Mouse (Mus musculus) ES-E14 (cell line): ENCODE measurements around the gene Znhit6. TPM values are rescaled to one million over a fixed set of nuclear protein-coding genes. Genes with fewer than 3 reads are reported as not detected.

Experiments
- DNase-seq: peaks from one replicate; pipeline ENCODE4 v3.0.0-alpha.2; 2013; ENCODE audit warnings: low read depth, low spot score
- H3K27ac ChIP-seq: 2 replicates; pipeline ENCODE4 v1.5.1; 2012; ENCODE audit warnings: low read depth, mild to moderate bottlenecking, low read length, moderate library complexity, mixed read lengths; ENCODE audit not compliant: poor library complexity, insufficient read depth, severe bottlenecking
- H3K36me3 ChIP-seq: 2 replicates; pipeline ENCODE4 v1.6.1; 2012; ENCODE audit warnings: mild to moderate bottlenecking, low read length, moderate library complexity, mixed read lengths; ENCODE audit not compliant: control insufficient read depth, poor library complexity, insufficient read depth, severe bottlenecking
- H3K4me1 ChIP-seq, 2 experiments: fragments of 150-350 bp in 1 of 2; sonication (generic) in 1 of 2; 2 replicates each; pipeline ENCODE4 v1.6.1; 2012; ENCODE audit warnings: low read length in 2 of 2, mild to moderate bottlenecking in 1 of 2, mixed read lengths in 1 of 2; ENCODE audit not compliant: control insufficient read depth in 2 of 2, insufficient read depth in 2 of 2, poor library complexity in 1 of 2
- H3K4me3 ChIP-seq, 2 experiments: fragments of 150-350 bp in 1 of 2; sonication (generic) in 1 of 2; 2 replicates each; pipeline ENCODE4 v1.5.1; 2012; ENCODE audit warnings: low read length in 2 of 2, low read depth in 1 of 2, mild to moderate bottlenecking in 1 of 2, mixed read lengths in 1 of 2; ENCODE audit not compliant: insufficient read depth in 1 of 2, poor library complexity in 1 of 2, severe bottlenecking in 1 of 2
- H3K9ac ChIP-seq: 2 replicates; pipeline ENCODE4 v1.6.1; 2012; ENCODE audit warnings: low read depth, mild to moderate bottlenecking, low read length, mixed read lengths; ENCODE audit not compliant: poor library complexity, insufficient read depth, severe bottlenecking
- H3K9me3 ChIP-seq: fragments of 150-350 bp; sonication (generic); 2 replicates; pipeline ENCODE4 v1.6.1; 2012; ENCODE audit warnings: low read depth, mild to moderate bottlenecking, low read length; ENCODE audit not compliant: control insufficient read depth, insufficient read depth
- CHD2 ChIP-seq: IDR thresholded peaks from 2 replicates; pipeline ENCODE4 v1.6.1; 2014; ENCODE audit warnings: mild to moderate bottlenecking, low read depth, low read length, inconsistent platforms
- HCFC1 ChIP-seq: IDR thresholded peaks from 2 replicates; pipeline ENCODE4 v1.6.1; 2012; ENCODE audit warnings: low read length, inconsistent platforms, borderline replicate concordance; ENCODE audit not compliant: insufficient read depth
- MAFK ChIP-seq: IDR thresholded peaks from 2 replicates; pipeline ENCODE4 v1.6.1; 2014; ENCODE audit warnings: mild to moderate bottlenecking, low read depth, low read length, inconsistent platforms; ENCODE audit not compliant: insufficient read depth
- ZC3H11A ChIP-seq: IDR thresholded peaks from 2 replicates; pipeline ENCODE4 v1.6.1; 2012; ENCODE audit warnings: low read depth, mild to moderate bottlenecking, inconsistent platforms, low read length, borderline replicate concordance
- ZNF384 ChIP-seq: IDR thresholded peaks from 2 replicates; pipeline ENCODE4 v1.6.1; 2012; ENCODE audit warnings: low read depth, low read length, inconsistent platforms
- in situ Hi-C, 2 experiments: fragments of 600-800 bp; cut with MboI; formaldehyde crosslinking; loops; one replicate each; pipeline ENCODE4 v1.15.1; 2025; ENCODE audit warnings: low sequenced_read_pairs in 2 of 2, inconsistent platforms in 1 of 2; ENCODE audit not compliant: unreplicated experiment in 2 of 2
- total RNA-seq: library from RNA; depleted of rRNA; stranded (reverse); fragments of 300-350 nt; gene quantifications from 2 replicates; pipeline ENCODE4 v1.2.3, GENCODE M21; 2012

Znhit6 gene
- total RNA-seq, 1 experiment: 56.8 TPM

DNA sequence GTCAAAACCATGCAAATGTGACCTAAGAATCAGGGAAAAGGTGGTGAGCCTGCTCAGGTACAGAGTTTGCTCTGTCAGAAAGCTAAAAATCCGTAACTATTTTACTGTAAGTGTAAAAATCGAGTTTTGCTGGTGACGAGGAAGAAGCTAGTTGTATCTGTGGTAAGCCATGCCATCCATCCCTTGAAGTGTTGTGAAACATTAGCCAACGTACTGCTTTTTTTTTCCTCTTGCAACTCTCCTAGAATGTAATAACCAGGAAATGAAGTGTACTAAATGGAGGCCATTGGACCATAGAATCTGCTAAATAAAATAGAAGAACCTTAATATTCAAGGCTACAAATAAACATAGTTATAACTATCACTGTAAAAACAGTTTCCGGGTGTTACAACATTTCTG lies 32.3 kb downstream of the Znhit6 start:
- no peak for TF ChIP-seq ZC3H11A
- no peak for TF ChIP-seq MAFK
- no peak for TF ChIP-seq ZNF384
- no peak for TF ChIP-seq CHD2
- DNase-seq: no peak
- Histone ChIP-seq H3K4me3 (no peak overlapping the region), H3K27ac (no peak overlapping the region), H3K36me3 (peaks cover 14% of the 10 kb centered on the region), H3K9ac (no peak overlapping the region), H3K4me1 (peaks cover 0 to 2% of the 10 kb centered on the region in 2 experiments; a peak in 1 of 4 replicates), H3K9me3 (no peaks in the 10 kb centered on the region)
- in situ Hi-C loops: loop anchor here in 1 of 2 experiments (25.0 kb wide), 1 partner anchor 304 kb away; the partner anchor contains the start of gene Bcl10

GRCm38 (mm10) chr3:145612662-145613061 lies 36.7 kb downstream of the Znhit6 start:
- Histone ChIP-seq H3K9me3 (no peaks in the 10 kb centered on the region), H3K9ac (no peak overlapping the region), H3K36me3 (0 out of 2 replicates have a peak, but pooled peaks cover 2% of the 10 kb centered on the region), H3K27ac (no peak overlapping the region), H3K4me3 (no peak overlapping the region), H3K4me1 (peaks cover 0 to 4% of the 10 kb centered on the region in 2 experiments; a peak in 2 of 4 replicates)
- in situ Hi-C loops: loop anchor here (10.0 to 25.0 kb wide), 2 partner anchors 292 to 300 kb away; partner anchors contain the start of gene Bcl10 (in 1 of the 2)
- TF ChIP-seq ZC3H11A: no peak
- no peak for TF ChIP-seq MAFK
- no peak for TF ChIP-seq HCFC1
- no peak for TF ChIP-seq CHD2
- peak; percentile 41 for DNase-seq

GRCm38 (mm10) chr3:145613234-145613633 lies 37.2 kb downstream of the Znhit6 start:
- Histone ChIP-seq H3K27ac (no peak overlapping the region), H3K4me3 (no peak overlapping the region), H3K4me1 (peaks cover 0 to 4% of the 10 kb centered on the region in 2 experiments; a peak in 2 of 4 replicates), H3K36me3 (no peaks in the 10 kb centered on the region), H3K9ac (no peak overlapping the region), H3K9me3 (no peaks in the 10 kb centered on the region)
- TF ChIP-seq ZC3H11A (no peak), ZNF384 (no peak), HCFC1 (no peak), CHD2 (no peak), MAFK (no peak)
- in situ Hi-C loops: loop anchor here (10.0 to 25.0 kb wide), 2 partner anchors 292 to 299 kb away; partner anchors contain the start of gene Bcl10 (in 1 of the 2)
- DNase-seq: no peak

DNA sequence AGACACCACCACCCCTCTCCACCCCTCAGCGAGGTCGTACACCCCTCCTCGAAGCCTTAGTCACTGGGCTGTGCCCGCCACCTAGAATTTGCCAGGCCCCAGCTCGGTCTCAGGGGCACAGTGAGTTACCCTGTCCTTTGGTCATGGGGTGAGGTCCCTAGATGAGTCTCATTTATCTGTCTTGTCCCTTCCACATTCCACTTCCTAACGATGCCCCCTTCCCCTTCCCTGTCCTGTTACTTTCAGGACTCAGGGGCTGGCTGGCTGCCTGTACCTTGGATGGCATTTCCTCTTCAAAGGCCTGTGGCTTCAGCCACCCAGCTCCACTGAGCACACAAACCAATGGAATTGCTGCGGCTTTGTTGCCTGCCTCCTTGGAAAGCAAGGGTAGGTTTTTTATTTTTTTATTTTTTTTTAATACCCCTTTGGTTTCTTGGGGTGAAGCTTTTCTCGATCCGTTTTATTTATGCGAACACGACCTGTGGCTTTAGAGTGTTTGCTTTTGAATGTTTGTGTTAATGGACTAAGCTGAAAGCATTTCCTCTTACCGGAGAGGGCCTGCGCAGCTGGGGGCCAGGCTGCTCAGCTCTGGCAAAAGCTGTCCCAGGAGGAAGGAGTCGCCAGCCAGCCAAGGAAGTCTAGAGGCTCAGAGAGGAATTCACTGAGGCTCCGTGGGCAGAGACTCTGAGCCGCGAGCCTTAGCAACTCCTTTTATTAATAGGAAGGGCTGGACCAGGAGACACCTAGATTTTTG lies 38.5 kb downstream of the Znhit6 start:
- in situ Hi-C loops: loop anchor here (10.0 to 25.0 kb wide), 2 partner anchors 290 to 298 kb away; partner anchors contain the start of gene Bcl10 (in 1 of the 2)
- Histone ChIP-seq H3K4me3 (no peak overlapping the region), H3K4me1 (peaks cover 0 to 4% of the 10 kb centered on the region in 2 experiments; a peak in 2 of 4 replicates), H3K36me3 (no peaks in the 10 kb centered on the region), H3K27ac (no peak overlapping the region), H3K9me3 (no peaks in the 10 kb centered on the region), H3K9ac (no peak overlapping the region)
- no peak for TF ChIP-seq MAFK
- TF ChIP-seq ZNF384: no peak
- TF ChIP-seq CHD2: no peak
- no peak for TF ChIP-seq HCFC1
- TF ChIP-seq ZC3H11A: no peak
- DNase-seq: no peak
